Mouse (Mus musculus) CH12.LX (cell line): ENCODE data around the gene Slc15a3. TPM values are rescaled to one million over a fixed set of nuclear protein-coding genes. Genes with fewer than 3 reads are reported as not detected.

Experiments
- DNase-seq: peaks from one replicate; pipeline ENCODE4 v3.0.0-alpha.2; 2013; ENCODE audit errors: extremely low read depth
- H3K27ac ChIP-seq: 2 replicates; pipeline ENCODE4 v1.5.1; 2012; ENCODE audit warnings: low read depth, mild to moderate bottlenecking, control low read depth, moderate library complexity; ENCODE audit not compliant: insufficient read depth
- H3K27me3 ChIP-seq: replicated peaks from 2 replicates; pipeline ENCODE3; 2012; ENCODE audit warnings: inconsistent platforms
- H3K36me3 ChIP-seq, 2 experiments: replicated peaks in 1 of 2; 2 replicates each; pipeline versions ENCODE3 to v1.6.1; 2012; ENCODE audit warnings: inconsistent platforms in 1 of 2, low read length in 1 of 2, mild to moderate bottlenecking in 1 of 2, mixed read lengths in 1 of 2, moderate library complexity in 1 of 2; ENCODE audit not compliant: control insufficient read depth in 1 of 2, insufficient read depth in 1 of 2
- H3K4me1 ChIP-seq, 2 experiments: 2 replicates each; pipeline ENCODE4 v1.6.1; 2012; ENCODE audit warnings: inconsistent platforms in 1 of 2, moderate library complexity in 1 of 2; ENCODE audit not compliant: insufficient read depth in 2 of 2, control insufficient read depth in 1 of 2
- H3K4me2 ChIP-seq: 2 replicates; pipeline ENCODE4 v1.6.1; 2012; ENCODE audit warnings: low read depth, mild to moderate bottlenecking, control low read depth; ENCODE audit not compliant: poor library complexity, insufficient read depth, severe bottlenecking
- H3K4me3 ChIP-seq, 3 experiments: fragments of 150-350 bp in 1 of 3; sonication (generic) in 1 of 3; replicated peaks in 1 of 3; 2 replicates each; pipeline versions ENCODE3 to v1.5.1; 2011 to 2012; ENCODE audit warnings: low read depth in 2 of 3, low read length in 2 of 3, mild to moderate bottlenecking in 2 of 3, moderate library complexity in 2 of 3, control low read depth in 1 of 3, improper control_type of control experiment in 1 of 3, inconsistent platforms in 1 of 3, mixed read lengths in 1 of 3; ENCODE audit not compliant: poor library complexity in 1 of 3
- H3K79me2 ChIP-seq: replicated peaks from 2 replicates; pipeline ENCODE4 v1.6.1; 2012; ENCODE audit warnings: mild to moderate bottlenecking, moderate library complexity; ENCODE audit not compliant: control insufficient read depth, poor library complexity, insufficient read depth, severe bottlenecking; ENCODE audit errors: extremely low read depth
- H3K9ac ChIP-seq: 2 replicates; pipeline ENCODE4 v1.6.1; 2012; ENCODE audit warnings: low read depth, mild to moderate bottlenecking, control low read depth, moderate library complexity; ENCODE audit not compliant: insufficient read depth
- H3K9me3 ChIP-seq: replicated peaks from 2 replicates; pipeline ENCODE3; 2012; ENCODE audit warnings: low read length, inconsistent platforms, mixed read lengths
- BHLHE40 ChIP-seq: IDR thresholded peaks from 2 replicates; pipeline ENCODE4 v1.6.1; 2011; ENCODE audit warnings: mild to moderate bottlenecking, low read depth, low read length, improper control_type of control experiment
- CHD1 ChIP-seq: IDR thresholded peaks from 2 replicates; pipeline ENCODE4 v1.6.1; 2012; ENCODE audit warnings: low read depth, low read length, improper control_type of control experiment, inconsistent platforms
- CHD2 ChIP-seq: IDR thresholded peaks from 2 replicates; pipeline ENCODE4 v1.6.1; 2011; ENCODE audit warnings: low read length, improper control_type of control experiment
- EP300 ChIP-seq: IDR thresholded peaks from 2 replicates; pipeline ENCODE4 v1.6.1; 2011; ENCODE audit warnings: low read length, improper control_type of control experiment
- ETS1 ChIP-seq: conservative IDR thresholded peaks from 2 replicates; pipeline ENCODE4 v1.6.1; 2012; ENCODE audit warnings: low read depth, mild to moderate bottlenecking, inconsistent platforms, low read length, improper control_type of control experiment, moderate library complexity
- HCFC1 ChIP-seq: IDR thresholded peaks from 2 replicates; pipeline ENCODE4 v1.6.1; 2012; ENCODE audit warnings: low read depth, mild to moderate bottlenecking, inconsistent platforms, low read length, improper control_type of control experiment
- IRF4 ChIP-seq: IDR thresholded peaks from 2 replicates; pipeline ENCODE4 v1.6.1; 2014; ENCODE audit warnings: low read depth, mild to moderate bottlenecking, inconsistent platforms, low read length, improper control_type of control experiment
- JUN ChIP-seq: IDR thresholded peaks from 2 replicates; pipeline ENCODE4 v1.6.1; 2011; ENCODE audit warnings: low read depth, mild to moderate bottlenecking, low read length, improper control_type of control experiment, moderate library complexity; ENCODE audit not compliant: insufficient read depth
- KAT2A ChIP-seq: IDR thresholded peaks from 2 replicates; pipeline ENCODE4 v1.6.1; 2012; ENCODE audit warnings: low read length, improper control_type of control experiment, inconsistent platforms; ENCODE audit not compliant: insufficient replicate concordance
- MAX ChIP-seq: IDR thresholded peaks from 2 replicates; pipeline ENCODE4 v1.6.1; 2011; ENCODE audit warnings: low read length, improper control_type of control experiment
- MAZ ChIP-seq: IDR thresholded peaks from 2 replicates; pipeline ENCODE4 v1.6.1; 2012; ENCODE audit warnings: low read depth, mild to moderate bottlenecking, inconsistent platforms, low read length, improper control_type of control experiment, moderate library complexity
- MEF2A ChIP-seq: IDR thresholded peaks from 2 replicates; pipeline ENCODE4 v1.6.1; 2014; ENCODE audit warnings: low read depth, mild to moderate bottlenecking, inconsistent platforms, low read length, improper control_type of control experiment, borderline replicate concordance
- MXI1 ChIP-seq: IDR thresholded peaks from 2 replicates; pipeline ENCODE4 v1.6.1; 2011; ENCODE audit warnings: mild to moderate bottlenecking, low read depth, low read length, improper control_type of control experiment
- NRF1 ChIP-seq: IDR thresholded peaks from 2 replicates; pipeline ENCODE4 v1.6.1; 2014; ENCODE audit warnings: low read depth, mild to moderate bottlenecking, inconsistent platforms, low read length, improper control_type of control experiment, moderate library complexity
- PAX5 ChIP-seq: IDR thresholded peaks from 2 replicates; pipeline ENCODE4 v1.6.1; 2012; ENCODE audit warnings: low read length, inconsistent platforms, mixed read lengths
- POLR2A ChIP-seq: IDR thresholded peaks from 2 replicates; pipeline ENCODE4 v1.6.1; 2011; ENCODE audit warnings: low read depth, mild to moderate bottlenecking, improper control_type of control experiment, low read length
- RAD21 ChIP-seq: IDR thresholded peaks from 2 replicates; pipeline ENCODE4 v1.6.1; 2011; ENCODE audit warnings: low read depth, mild to moderate bottlenecking, low read length, improper control_type of control experiment, moderate library complexity
- RCOR1 ChIP-seq: conservative IDR thresholded peaks from 2 replicates; pipeline ENCODE4 v1.6.1; 2012; ENCODE audit warnings: low read depth, mild to moderate bottlenecking, inconsistent platforms, low read length, improper control_type of control experiment
- SIN3A ChIP-seq: IDR thresholded peaks from 2 replicates; pipeline ENCODE4 v1.6.1; 2012; ENCODE audit warnings: low read length, improper control_type of control experiment, inconsistent platforms
- TBP ChIP-seq: conservative IDR thresholded peaks from 2 replicates; pipeline ENCODE4 v1.6.1; 2011; ENCODE audit warnings: low read depth, low read length, improper control_type of control experiment
- TCF12 ChIP-seq: IDR thresholded peaks from 2 replicates; pipeline ENCODE4 v1.6.1; 2014; ENCODE audit warnings: low read depth, mild to moderate bottlenecking, inconsistent platforms, low read length, improper control_type of control experiment
- USF1 ChIP-seq: IDR thresholded peaks from 2 replicates; pipeline ENCODE4 v1.6.1; 2014; ENCODE audit warnings: low read depth, mild to moderate bottlenecking, inconsistent platforms, low read length, improper control_type of control experiment
- USF2 ChIP-seq: conservative IDR thresholded peaks from 2 replicates; pipeline ENCODE4 v1.6.1; 2011; ENCODE audit warnings: low read depth, low read length, improper control_type of control experiment
- ZMIZ1 ChIP-seq: IDR thresholded peaks from 2 replicates; pipeline ENCODE4 v1.6.1; 2012; ENCODE audit warnings: low read depth, mild to moderate bottlenecking, inconsistent platforms, low read length, improper control_type of control experiment
- dilution Hi-C: fragments of 300-500 bp; cut with MboI; formaldehyde crosslinking; loops from 2 replicates; pipeline ENCODE4 v1.14.3; 2020; ENCODE audit warnings: low sequenced_read_pairs; ENCODE audit not compliant: extremely low pct_unique_long_range_greater_than_20kb, extremely low pct_ligation_motif_present
- in situ Hi-C: fragments of 300-500 bp; cut with MboI; formaldehyde crosslinking; loops from 3 replicates; pipeline ENCODE4 v1.14.3; 2019; ENCODE audit warnings: low sequenced_read_pairs, low pct_ligation_motif_present, low pct_unique_long_range_greater_than_20kb, mixed read lengths
- polyA plus RNA-seq: library from polyadenylated mRNA; unstranded; fragments of >175 nt; gene quantifications from 2 replicates; pipeline ENCODE4 v1.2.1, GENCODE M21; 2012; ENCODE audit warnings: low read depth; ENCODE audit not compliant: insufficient read length
- total RNA-seq, 2 experiments: library from RNA; depleted of rRNA; stranded (reverse); fragments of 300-350 nt in 1 of 2; fragments of >200 nt in 1 of 2; gene quantifications; 2 replicates each; pipeline ENCODE4 v1.2.3; 2012 to 2014

Gene Slc15a3
- total and polyA plus RNA-seq, 3 experiments, result 84.5 to 219 (median 94.3) TPM

- Histone ChIP-seq H3K9me3 (no peaks in the 10 kb centered on the region), H3K79me2 (no peaks in the 10 kb centered on the region), H3K4me3 (no peak overlapping the region), H3K4me2 (no peak overlapping the region), H3K27ac (no peak overlapping the region), H3K4me1 (peaks cover 13 to 43% of the 10 kb centered on the region in 2 experiments), H3K36me3 (peaks cover 0 to 3% of the 10 kb centered on the region in 2 experiments), H3K9ac (no peak overlapping the region), H3K27me3 (no peaks in the 10 kb centered on the region)
- TF ChIP-seq IRF4, result no peak
- no peak for TF ChIP-seq NRF1
- TF ChIP-seq CHD1, result no peak
- TF ChIP-seq EP300, result no peak
- no peak for TF ChIP-seq MXI1
- no peak for TF ChIP-seq MAZ
- no peak for TF ChIP-seq KAT2A
- no peak for TF ChIP-seq USF1
- no peak for TF ChIP-seq MEF2A
- no peak for TF ChIP-seq RAD21
- no peak for TF ChIP-seq TBP
- no peak for TF ChIP-seq SIN3A
- TF ChIP-seq PAX5, result no peak
- no peak for TF ChIP-seq POLR2A
- TF ChIP-seq USF2, result no peak
- TF ChIP-seq CHD2, result no peak
- no peak for TF ChIP-seq ZMIZ1
- no peak for TF ChIP-seq HCFC1
- TF ChIP-seq MAX, result no peak
- in situ Hi-C loops (no loop called here), dilution Hi-C loops (no loop called here)
- DNase-seq, result no peak
Measured at GRCm38 (mm10) chr19:10799155-10799554, 40.4 kb upstream of the Slc15a3 start.

- H3K4me1 ChIP-seq, result peaks cover 10 to 24% of the 10 kb centered on the region in 2 experiments
- peak; percentile 46 for DNase-seq
- dilution Hi-C loops (no loop called here), in situ Hi-C loops (no loop called here)
- H3K27ac ChIP-seq, result no peak overlapping the region
- no peaks in the 10 kb centered on the region for H3K27me3 ChIP-seq
- no peaks in the 10 kb centered on the region for H3K9me3 ChIP-seq
- no peak overlapping the region for H3K9ac ChIP-seq
- TF ChIP-seq ETS1 (peak; percentile 67; the same call in 1 of the 2 replicates), MXI1 (peak; percentile 65; the same call in 1 of the 2 replicates), RCOR1 (0 out of 2 replicates have a peak, but pooled peaks have one; percentile 34), BHLHE40 (peak; percentile 96), EP300 (0 out of 2 replicates have a peak, but pooled peaks have one; percentile 41), TCF12 (no peak), JUN (no peak), IRF4 (peak; percentile 57; the same call in 1 of the 2 replicates)
- 0 out of 2 replicates have a peak overlapping the region, but pooled peaks have one; percentile 4 for H3K4me2 ChIP-seq
- no peaks in the 10 kb centered on the region for H3K79me2 ChIP-seq
- no peak overlapping the region for H3K4me3 ChIP-seq
- H3K36me3 ChIP-seq, result no peaks in the 10 kb centered on the region
Measured at GRCm38 (mm10) chr19:10801070-10801469, 38.5 kb upstream of the Slc15a3 start.
